Mouse (Mus musculus) subcutaneous adipose tissue, adult 2 months (tissue): ENCODE measurements around the gene Mepe. TPM values are rescaled to one million over a fixed set of nuclear protein-coding genes. Genes with fewer than 3 reads are reported as not detected.

Source experiments
- polyA plus RNA-seq: library from polyadenylated mRNA; depleted of rRNA; stranded (reverse); fragments of >200 nt; gene quantifications from 2 replicates; pipeline ENCODE4 v1.2.3, GENCODE M21; 2012; ENCODE audit warnings: low replicate concordance; rRNA removed

The Mepe gene
- polyA plus RNA-seq, result not detected in 2 replicates

DNA sequence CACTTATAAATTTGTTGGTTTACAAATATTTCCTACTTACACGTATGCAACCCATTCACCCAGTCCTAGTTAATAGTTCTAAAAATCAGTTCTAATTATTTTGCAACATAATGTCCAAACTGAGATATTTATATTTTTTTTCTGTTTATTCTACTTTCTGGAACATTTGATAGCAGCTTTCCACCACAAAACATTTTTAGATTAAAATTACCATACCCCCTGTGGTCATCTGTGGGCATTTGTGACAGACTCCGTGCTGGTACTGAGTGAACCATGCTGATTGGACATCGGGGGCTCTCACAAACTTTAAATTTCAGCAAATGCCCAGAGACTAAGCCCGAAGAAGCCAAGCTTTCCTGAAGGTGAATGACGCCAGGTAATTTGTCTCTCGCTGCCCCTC is at the start of gene Mepe:
TSS of gene Mepe (plus strand) at position 301 of the 400 bp plus-strand sequence.

DNA sequence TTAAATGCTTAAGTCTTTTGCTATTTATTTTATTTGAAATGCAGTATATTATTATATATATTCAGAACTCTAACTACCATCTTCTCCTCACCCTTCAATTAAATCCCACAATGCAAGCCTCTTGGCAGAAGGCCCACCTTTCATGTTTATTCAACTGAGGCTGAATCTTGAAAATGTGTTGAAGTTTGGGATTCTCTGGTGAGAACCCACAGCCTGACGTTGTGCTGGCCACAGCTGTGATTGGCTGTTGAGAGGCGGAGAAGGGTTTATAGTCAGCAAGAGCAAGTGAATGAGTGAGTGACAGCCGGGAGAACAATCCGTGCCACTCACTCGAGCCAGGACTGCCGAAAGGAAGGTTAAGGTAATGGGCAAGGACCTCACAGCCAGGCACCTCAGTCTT is 26.1 kb upstream of the Mepe start, which contains the start of gene Ibsp:
TSS of gene Ibsp (plus strand) at position 178 of the 400 bp plus-strand sequence.

Other genes starting within 250 kb of the Mepe start
- gene Gm17660, start 247.7 kb upstream of the Mepe start, polyA plus RNA-seq, result not detected in 2 replicates
- gene Sparcl1, start 211.6 kb upstream of the Mepe start, polyA plus RNA-seq, result 249 and 562 TPM in 2 replicates
- gene Dspp, start 154.6 kb upstream of the Mepe start, polyA plus RNA-seq, result not detected in 2 replicates
- gene Dmp1, start 122.7 kb upstream of the Mepe start, polyA plus RNA-seq, result 0.04 and 0.05 TPM in 2 replicates
- not detected in 2 replicates for gene Ibsp, start 26.2 kb upstream of the Mepe start, polyA plus RNA-seq
- gene Spp1, start 109.8 kb downstream of the Mepe start, polyA plus RNA-seq, result 0.77 and 15.5 TPM in 2 replicates
- 22.4 and 44.4 TPM in 2 replicates for gene Pkd2, start 134.1 kb downstream of the Mepe start, polyA plus RNA-seq
- gene BC005561, start 183.0 kb downstream of the Mepe start, polyA plus RNA-seq, result 1.1 and 1.6 TPM in 2 replicates